Mouse (Mus musculus) embryonic stem cell, embryonic (primary cell): ENCODE data around the gene Glyr1.

Experiments
- CTCF ChIA-PET, 4 experiments: fragments of 300-600 bp in 2 of 4; fragments of 350-600 bp in 2 of 4; sonication (Branson Sonifier 250); formaldehyde crosslinking; loops; one replicate each; lab custom pipeline; 2022; ENCODE audit warnings: inconsistent platforms in 2 of 4; lab: Charles Lee
- POLR2A ChIA-PET, 4 experiments: fragments of 300-600 bp in 2 of 4; fragments of 350-600 bp in 2 of 4; sonication (Branson Sonifier 250); formaldehyde crosslinking; loops; one replicate each; lab custom pipeline; 2022; ENCODE audit warnings: antibody characterized with exemption in 4 of 4, inconsistent platforms in 1 of 4; lab: Charles Lee

The Glyr1 gene

GRCm38 (mm10) chr16:5029847-5030246, 19.8 kb downstream of the Glyr1 start:
- ChIA-PET POLR2A (interaction anchor here in 3 of 4 experiments (0.6 to 10.4 kb wide), 9 partner anchors 8 to 150 kb away, joined by 3 to 56 read pairs (median 5); partner anchors contain the start of genes Glyr1 (in 2 of the 3), Rogdi (in 2 of the 3), Ubald1 (in 2 of the 3) and Ubn1 (in 2 of the 3)), CTCF (interaction anchor here in 1 of 4 experiments (0.6 kb wide), 1 partner anchor 33 kb away, joined by 3 read pairs; no protein-coding TSS in a partner anchor)

GRCm38 (mm10) chr16:5024021-5024420, 25.6 kb downstream of the Glyr1 start:
- ChIA-PET POLR2A (interaction anchor here in 3 of 4 experiments (0.7 to 3.3 kb wide), 5 partner anchors 8 to 36 kb away, joined by 3 to 25 read pairs (median 3); partner anchors contain the start of genes Rogdi (in 2 of the 3) and Ubn1 (in 1 of the 3)), CTCF (interaction anchor here in 1 of 4 experiments (0.7 kb wide), 1 partner anchor 249 kb away, joined by 5 read pairs; no protein-coding TSS in a partner anchor)

GRCm38 (mm10) chr16:5014578-5014977, 35.1 kb downstream of the Glyr1 start:
- CTCF ChIA-PET, result interaction anchor here in 2 of 4 experiments (0.5 to 1.1 kb wide), 2 partner anchors 454 to 802 kb away, joined by 3 read pairs; partner anchors contain the start of gene Tfap4 (in 1 of the 2)
- POLR2A ChIA-PET, result interaction anchor here in 3 of 4 experiments (1.1 to 3.6 kb wide), 16 partner anchors 8 to 240 kb away, joined by 3 to 56 read pairs (median 8); partner anchors contain the start of genes Glyr1 (in 3 of the 3), Ubn1 (in 3 of the 3), Nudt16l1 (in 1 of the 3) and Ubald1 (in 1 of the 3)

GRCm38 (mm10) chr16:5013054-5013838, 36.4 kb downstream of the Glyr1 start, which contains the start of gene Rogdi:
Gene Rogdi, minus strand, starts transcription at chr16:5013553.
- ChIA-PET POLR2A (interaction anchor here (0.6 to 3.6 kb wide), 109 partner anchors 9 to 517 kb away, joined by 3 to 56 read pairs (median 4); partner anchors contain the start of genes Glyr1 (in 3 of the 4), Ubald1 (in 3 of the 4), Ubn1 (in 3 of the 4) and Anks3 (in 2 of the 4)), CTCF (interaction anchor here in 3 of 4 experiments (0.5 to 1.6 kb wide), 8 partner anchors 28 to 1316 kb away, joined by 3 to 6 read pairs (median 4); no protein-coding TSS in a partner anchor)

GRCm38 (mm10) chr16:5012036-5013005, 37.3 kb downstream of the Glyr1 start:
- POLR2A ChIA-PET, result interaction anchor here (0.6 to 3.6 kb wide), 62 partner anchors 9 to 388 kb away, joined by 3 to 56 read pairs (median 5); partner anchors contain the start of genes Glyr1 (in 3 of the 4), Ubn1 (in 3 of the 4), Anks3 (in 2 of the 4) and Nudt16l1 (in 2 of the 4)
- CTCF ChIA-PET, result interaction anchor here in 2 of 4 experiments (1.2 to 1.6 kb wide), 3 partner anchors 46 to 98 kb away, joined by 5 to 6 read pairs (median 6); no protein-coding TSS in a partner anchor

GRCm38 (mm10) chr16:5011285-5011684, 38.4 kb downstream of the Glyr1 start:
- POLR2A ChIA-PET, result interaction anchor here in 3 of 4 experiments (0.7 to 3.2 kb wide), 14 partner anchors 9 to 131 kb away, joined by 3 to 21 read pairs (median 3); partner anchors contain the start of genes Glyr1 (in 2 of the 3), Ubn1 (in 2 of the 3), Anks3 (in 1 of the 3) and Ubald1 (in 1 of the 3)
- CTCF ChIA-PET, result no interaction called here

- ChIA-PET CTCF (no interaction called here), POLR2A (interaction anchor here in 3 of 4 experiments (0.7 to 3.2 kb wide), 12 partner anchors 11 to 130 kb away, joined by 3 to 21 read pairs (median 3); partner anchors contain the start of genes Glyr1 (in 2 of the 3), Ubn1 (in 2 of the 3) and Ubald1 (in 1 of the 3))
These were observed 39.2 kb downstream of the Glyr1 start for GRCm38 (mm10) chr16:5010371-5010935.

GRCm38 (mm10) chr16:5008076-5008475, 41.6 kb downstream of the Glyr1 start:
- ChIA-PET POLR2A (interaction anchor here in 3 of 4 experiments (0.6 to 1.4 kb wide), 5 partner anchors 8 to 381 kb away, joined by 3 to 5 read pairs (median 3); no protein-coding TSS in a partner anchor), CTCF (interaction anchor here in 1 of 4 experiments (0.6 kb wide), 1 partner anchor 167 kb away, joined by 3 read pairs; no protein-coding TSS in a partner anchor)

GRCm38 (mm10) chr16:5007492-5007891, 42.2 kb downstream of the Glyr1 start:
- CTCF ChIA-PET, result no interaction called here
- POLR2A ChIA-PET, result interaction anchor here in 3 of 4 experiments (0.8 to 1.4 kb wide), 4 partner anchors 9 to 322 kb away, joined by 3 to 5 read pairs (median 3); no protein-coding TSS in a partner anchor

- ChIA-PET POLR2A (interaction anchor here in 3 of 4 experiments (0.5 to 1.4 kb wide), 5 partner anchors 9 to 196 kb away, joined by 3 to 5 read pairs (median 4); partner anchors contain the start of gene Nudt16l1 (in 1 of the 3)), CTCF (no interaction called here)
These were observed 42.6 kb downstream of the Glyr1 start, which contains the start of gene Smim22 for GRCm38 (mm10) chr16:5007067-5007466. Gene Smim22, plus strand, starts transcription at chr16:5007288.

GRCm38 (mm10) chr16:5000611-5001010, 49.1 kb downstream of the Glyr1 start:
- CTCF ChIA-PET, result interaction anchor here in 1 of 4 experiments (0.6 kb wide), 1 partner anchor 17 kb away, joined by 9 read pairs; no protein-coding TSS in a partner anchor

GRCm38 (mm10) chr16:4998984-4999383, 50.7 kb downstream of the Glyr1 start:
- ChIA-PET CTCF (no interaction called here), POLR2A (interaction anchor here in 2 of 4 experiments (0.6 to 1.6 kb wide), 5 partner anchors 12 to 603 kb away, joined by 3 to 8 read pairs (median 4); partner anchors contain the start of gene Rogdi (in 1 of the 2))

More at GRCm38 (mm10) chr16:5000611-5001010, 49.1 kb downstream of the Glyr1 start:
- POLR2A ChIA-PET, result interaction anchor here in 2 of 4 experiments (0.6 to 5.3 kb wide), 2 partner anchors 13 to 97 kb away, joined by 3 to 43 read pairs; partner anchors contain the start of gene Rogdi (in 1 of the 2)

GRCm38 (mm10) chr16:4997553-4997952, 52.1 kb downstream of the Glyr1 start, which contains the start of gene Sept12:
Gene Sept12, minus strand, starts transcription at chr16:4997852.
- ChIA-PET CTCF (no interaction called here), POLR2A (interaction anchor here in 1 of 4 experiments (0.5 to 1.6 kb wide), 5 partner anchors 11 to 180 kb away, joined by 3 to 8 read pairs (median 3); partner anchors contain the start of gene Rogdi)

- ChIA-PET CTCF (no interaction called here), POLR2A (interaction anchor here in 2 of 4 experiments (0.7 to 2.7 kb wide), 4 partner anchors 10 to 159 kb away, joined by 3 to 7 read pairs (median 4); partner anchors contain the start of gene Rogdi (in 1 of the 2))
These were observed 56.4 kb downstream of the Glyr1 start for GRCm38 (mm10) chr16:4993276-4993675.

- CTCF ChIA-PET, result interaction anchor here in 1 of 4 experiments (0.5 kb wide), 1 partner anchor 10 kb away, joined by 3 read pairs; no protein-coding TSS in a partner anchor
- POLR2A ChIA-PET, result interaction anchor here in 3 of 4 experiments (0.8 to 5.0 kb wide), 7 partner anchors 10 to 65 kb away, joined by 3 to 21 read pairs (median 3); partner anchors contain the start of genes Rogdi (in 2 of the 3), Glyr1 (in 1 of the 3) and Ubn1 (in 1 of the 3)
These were observed 64.9 kb downstream of the Glyr1 start for GRCm38 (mm10) chr16:4984717-4985116.
